Mouse (Mus musculus) left cerebral cortex, adult 11 months (tissue): Measurements from ENCODE around the gene Gm15319.
"Not testable (repeated sequence)": the region's sequence is repeated elsewhere in the genome, so short reads cannot be mapped to it uniquely, and the experiment has no call there.

Source experiments
- DNase-seq: peaks from one replicate; pipeline ENCODE4 v3.0.0; 2022; ENCODE audit warnings: low spot score

The Gm15319 gene

GRCm38 (mm10) chr8:20363110-20363509 is at the start of gene Gm15319:
Gm15319 (minus strand) TSS chr8:20363210.
- not testable (repeated sequence) for DNase-seq

DNA sequence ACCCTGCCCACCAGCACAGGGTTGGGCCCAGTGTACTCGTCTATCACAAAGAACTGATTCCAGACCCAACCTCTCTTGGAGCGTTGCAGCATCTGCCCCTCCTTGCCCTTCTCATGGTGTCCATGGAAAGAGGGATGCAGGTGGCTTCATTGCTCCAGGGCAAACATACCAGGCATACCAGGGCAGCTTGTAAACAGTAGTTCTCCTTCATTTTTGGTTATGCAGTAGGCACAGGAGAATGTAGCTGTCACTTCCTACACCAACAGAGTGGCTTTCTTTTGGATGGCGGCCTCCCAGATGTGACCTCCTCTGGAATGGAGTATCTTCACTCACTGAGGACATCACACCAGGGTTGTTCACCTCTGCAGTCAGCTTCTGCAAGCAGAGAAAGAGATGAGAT is 47.3 kb upstream of the Gm15319 start:
- DNase-seq, result not testable (repeated sequence)

- DNase-seq, result not testable (repeated sequence)
These were observed 45.5 kb upstream of the Gm15319 start for GRCm38 (mm10) chr8:20408441-20409030.

GRCm38 (mm10) chr8:20389363-20389739 is 26.3 kb upstream of the Gm15319 start:
- DNase-seq, result not testable (repeated sequence)

GRCm38 (mm10) chr8:20388706-20389362 is 25.8 kb upstream of the Gm15319 start:
- not testable (repeated sequence) for DNase-seq

GRCm38 (mm10) chr8:20387121-20387794 is 24.2 kb upstream of the Gm15319 start:
- DNase-seq, result not testable (repeated sequence)

- not testable (repeated sequence) for DNase-seq
These were observed 22.0 kb upstream of the Gm15319 start for GRCm38 (mm10) chr8:20384990-20385389.

DNA sequence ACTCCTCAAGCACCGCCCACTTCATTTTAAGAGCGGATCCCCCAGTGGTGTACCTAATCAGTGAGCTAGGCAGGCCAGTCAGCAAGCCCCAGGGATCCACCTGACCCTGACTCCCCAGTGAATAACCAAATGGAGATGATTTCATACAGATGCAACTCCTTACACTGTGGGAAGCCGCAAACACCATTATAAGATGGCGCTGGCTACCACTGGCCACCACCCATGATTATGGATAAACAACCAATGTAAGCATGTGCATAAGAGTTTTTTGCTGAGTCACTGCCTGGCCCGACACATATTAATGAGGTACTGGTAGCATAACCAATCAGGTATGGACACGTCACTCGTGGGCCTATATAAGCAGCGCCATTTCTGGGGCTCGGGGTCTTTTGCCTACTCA is 21.1 kb upstream of the Gm15319 start:
- DNase-seq, result not testable (repeated sequence)

DNA sequence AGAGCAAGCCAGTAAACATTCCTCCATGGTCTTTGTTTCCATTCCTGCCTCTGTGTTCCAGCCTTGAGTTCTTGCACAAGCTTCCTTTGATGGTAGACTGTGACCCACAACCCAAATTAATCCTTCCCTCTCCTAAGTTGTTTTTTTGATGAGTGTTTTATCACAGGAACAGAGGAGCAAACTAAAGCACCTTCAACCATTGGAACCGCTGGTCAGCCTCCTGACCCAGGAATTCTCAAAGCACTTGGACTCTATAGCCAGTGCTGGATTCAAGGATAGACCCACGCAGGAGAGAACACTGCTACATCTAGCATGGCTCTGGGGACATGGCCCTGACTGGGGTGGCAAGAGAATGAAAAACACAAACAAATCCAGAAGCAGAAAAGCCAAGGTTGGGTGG is 19.1 kb upstream of the Gm15319 start:
- DNase-seq, result not testable (repeated sequence)

- DNase-seq, result not testable (repeated sequence)
These were observed 18.6 kb upstream of the Gm15319 start for GRCm38 (mm10) chr8:20381637-20382036.

- DNase-seq, result not testable (repeated sequence)
These were observed 18.2 kb upstream of the Gm15319 start for GRCm38 (mm10) chr8:20381239-20381620.

GRCm38 (mm10) chr8:20380590-20381238 is 17.7 kb upstream of the Gm15319 start:
- DNase-seq, result not testable (repeated sequence)

DNA sequence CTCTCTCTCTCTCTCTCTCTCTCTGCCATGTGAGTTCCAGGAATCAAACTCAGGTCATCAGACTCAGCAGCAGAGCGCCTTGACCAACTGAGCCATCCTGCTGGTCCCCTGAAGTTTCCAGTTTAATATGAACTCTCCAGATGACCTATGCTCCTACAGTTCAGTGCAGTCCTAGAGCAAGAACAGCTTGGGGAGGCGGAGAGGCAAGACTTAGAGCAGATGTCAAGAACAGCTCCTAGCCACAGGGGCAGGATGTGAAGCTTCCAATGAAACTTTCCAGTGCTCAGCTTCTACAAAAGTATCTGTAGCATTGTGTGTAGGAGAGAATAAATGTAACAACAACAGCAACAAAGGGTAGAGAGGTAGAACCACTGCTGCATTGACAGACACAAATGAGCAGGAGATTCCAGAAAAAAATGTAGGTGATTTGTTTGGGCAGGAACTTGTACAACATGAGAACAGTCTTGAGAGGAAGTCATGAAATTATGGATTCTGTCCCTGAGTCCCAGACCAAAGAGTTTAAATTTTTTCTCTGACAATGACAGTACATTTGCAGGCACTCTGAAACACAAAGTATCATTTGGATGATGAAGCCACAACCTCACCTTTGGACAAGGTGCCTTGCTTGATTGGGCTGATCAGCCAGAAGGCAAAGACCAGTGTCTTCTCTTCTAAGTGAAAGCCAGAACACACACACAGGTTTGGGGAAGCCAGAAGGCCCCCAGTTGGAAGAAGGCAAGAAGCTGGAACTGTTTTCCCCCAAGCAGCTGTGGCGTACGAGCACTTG is 16.8 kb upstream of the Gm15319 start:
- DNase-seq, result not testable (repeated sequence)

- DNase-seq, result not testable (repeated sequence)
These were observed 16.0 kb upstream of the Gm15319 start for GRCm38 (mm10) chr8:20378786-20379649.

- not testable (repeated sequence) for DNase-seq
These were observed 15.3 kb upstream of the Gm15319 start for GRCm38 (mm10) chr8:20378353-20378752.

GRCm38 (mm10) chr8:20375698-20376097 is 12.7 kb upstream of the Gm15319 start:
- not testable (repeated sequence) for DNase-seq

DNA sequence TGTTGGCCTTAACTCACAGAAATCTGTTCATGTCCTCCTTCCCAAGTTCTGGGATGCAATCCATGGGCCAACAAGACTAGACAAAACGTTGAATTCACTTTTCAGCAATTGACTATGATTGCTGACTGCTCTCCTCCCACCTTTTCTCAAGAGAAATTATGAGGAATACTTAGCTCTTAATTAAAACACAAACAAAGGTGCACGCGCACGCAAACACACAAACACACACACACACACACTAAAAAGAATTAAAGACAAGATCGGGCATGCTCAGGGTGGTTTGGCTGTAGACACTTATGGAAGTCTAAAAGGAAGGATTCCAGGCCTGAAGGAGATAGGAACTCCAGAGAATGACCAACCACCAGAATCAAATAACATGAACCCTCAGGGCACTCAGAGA is 6.6 kb downstream of the Gm15319 start:
- not testable (repeated sequence) for DNase-seq

- DNase-seq, result not testable (repeated sequence)
These were observed 9.4 kb downstream of the Gm15319 start for GRCm38 (mm10) chr8:20353579-20353978.

DNA sequence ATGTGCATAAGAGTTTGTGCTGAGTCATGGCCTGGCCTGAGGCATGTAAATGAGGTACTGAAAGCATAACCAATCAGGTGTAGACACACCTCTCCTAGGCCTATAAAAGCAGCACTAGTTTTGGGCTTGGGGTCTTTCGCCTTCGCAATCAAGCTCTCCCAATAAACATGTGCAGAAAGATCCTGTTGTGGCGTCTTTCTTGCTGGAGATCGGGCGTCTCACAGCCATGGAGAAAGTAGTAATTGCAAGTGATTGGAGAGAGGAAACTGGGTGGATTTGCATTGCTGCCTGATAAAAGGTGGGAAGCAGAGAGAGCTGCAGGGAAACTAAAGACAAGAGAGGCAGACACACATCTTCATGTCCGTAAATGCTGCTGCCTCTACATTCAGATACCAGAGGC is 60.3 kb downstream of the Gm15319 start:
- DNase-seq, result not testable (repeated sequence)

DNA sequence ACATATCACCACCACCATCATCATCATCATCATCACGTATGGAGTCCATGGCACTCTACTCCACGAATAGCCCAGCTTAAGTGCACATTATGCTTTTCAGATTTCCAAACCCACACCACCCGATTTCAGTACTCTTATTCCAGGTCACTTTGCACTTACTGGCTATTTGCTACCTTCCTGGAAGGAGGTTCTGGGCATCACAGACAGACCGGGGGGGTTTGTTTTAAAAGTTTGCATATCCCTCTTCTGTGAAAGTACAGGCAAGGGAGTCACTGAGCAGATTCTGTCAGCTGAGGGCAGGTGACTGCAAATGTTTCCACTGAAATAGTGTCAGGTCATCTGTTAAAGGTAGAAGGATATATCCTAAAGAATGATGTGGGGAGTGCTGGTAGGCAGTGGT is 63.0 kb downstream of the Gm15319 start:
- DNase-seq, result not testable (repeated sequence)
